ENCODE assay signal across 14 mouse cellular contexts in the genomic region with DNA sequence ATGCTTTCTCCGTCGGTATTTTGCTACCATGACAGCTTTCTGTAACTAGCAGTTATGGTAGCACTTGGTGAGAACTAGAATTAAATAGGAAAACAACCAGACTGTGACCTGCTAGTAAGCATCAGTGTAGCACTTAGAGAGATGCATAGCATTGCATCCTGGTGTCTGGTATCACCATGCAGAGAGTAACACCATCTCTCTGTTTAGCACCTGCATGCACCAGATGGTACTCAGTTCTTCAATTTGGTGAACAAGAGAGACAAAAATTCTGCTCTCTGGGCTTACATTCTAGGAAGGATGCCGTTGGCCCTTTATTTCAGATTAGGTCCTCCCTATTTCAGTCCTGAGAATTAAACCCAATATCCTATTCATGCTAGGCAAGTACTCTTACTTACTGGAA.
"Had no signal": no experiment of that assay in that cellular context is flagged by ENCODE, and none has a peak within 500 bp of the region (broad histone marks: within the 10 kb centered on the region; RNA-seq: fewer than 3 reads in every experiment).

No protein-coding gene starts in this region.

- DNase-seq: kidney, postnatal 36 days; liver; liver, embryonic 13.5 days; liver, postnatal 0 days; lung, postnatal 14 days; thymus, postnatal 4 days had no signal

- H3K4me3 ChIP-seq: limb, embryonic 12.5 days; liver, embryonic 13.5 days; lung, embryonic 15.5 days; megakaryocyte, embryonic 14.5 days; midbrain, embryonic 15.5 days; neural tube, embryonic 12.5 days had no signal

- H3K4me1 ChIP-seq: limb, embryonic 12.5 days; liver, embryonic 13.5 days; lung, embryonic 15.5 days; megakaryocyte, embryonic 14.5 days; midbrain, embryonic 15.5 days; neural tube, embryonic 12.5 days had no signal

- H3K27me3 ChIP-seq: limb, embryonic 12.5 days; liver, embryonic 13.5 days; lung, embryonic 15.5 days; megakaryocyte, embryonic 14.5 days; midbrain, embryonic 15.5 days; neural tube, embryonic 12.5 days had no signal

- H3K27ac ChIP-seq: kidney, postnatal 0 days; limb, embryonic 12.5 days; liver, embryonic 13.5 days; lung, embryonic 15.5 days; macrophage; midbrain, embryonic 15.5 days; neural tube, embryonic 12.5 days; stomach, postnatal 0 days had no signal
